Mouse (Mus musculus): ENCODE measurements at regions not wholly inside any gene's neighbourhood (a gene's known extent, or its start where the extent isn't known, plus 50 kb on each side); places are given as distances from the start of the nearest gene placed in this dataset.
A peak's percentile ranks its signal among the peaks of the same experiment; 100 is the strongest.

GRCm38 (mm10) chr10:95124476-95124875 lies 179.8 kb upstream of the Plxnc1 start:
- no peak for DNase-seq

DNA sequence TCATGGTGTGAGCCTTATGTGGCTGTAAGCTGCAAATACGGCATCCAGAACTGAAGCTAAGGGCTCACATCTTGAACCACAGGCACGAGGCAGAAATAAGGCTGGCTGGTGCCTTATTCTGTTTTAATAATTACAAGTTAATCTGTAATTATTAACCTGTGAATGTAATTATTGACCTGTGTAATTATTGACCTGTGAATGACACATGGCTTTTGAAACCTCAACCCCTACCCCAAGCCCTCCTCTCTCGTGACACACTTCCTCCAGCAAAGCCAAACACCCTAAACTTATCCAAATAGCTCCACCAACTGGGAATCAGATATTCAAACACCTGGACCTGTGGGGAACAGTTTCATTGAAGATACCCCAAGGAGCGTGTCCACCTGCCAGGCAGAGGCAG lies 175.4 kb upstream of the Plxnc1 start:
- DNase-seq = no peak

DNA sequence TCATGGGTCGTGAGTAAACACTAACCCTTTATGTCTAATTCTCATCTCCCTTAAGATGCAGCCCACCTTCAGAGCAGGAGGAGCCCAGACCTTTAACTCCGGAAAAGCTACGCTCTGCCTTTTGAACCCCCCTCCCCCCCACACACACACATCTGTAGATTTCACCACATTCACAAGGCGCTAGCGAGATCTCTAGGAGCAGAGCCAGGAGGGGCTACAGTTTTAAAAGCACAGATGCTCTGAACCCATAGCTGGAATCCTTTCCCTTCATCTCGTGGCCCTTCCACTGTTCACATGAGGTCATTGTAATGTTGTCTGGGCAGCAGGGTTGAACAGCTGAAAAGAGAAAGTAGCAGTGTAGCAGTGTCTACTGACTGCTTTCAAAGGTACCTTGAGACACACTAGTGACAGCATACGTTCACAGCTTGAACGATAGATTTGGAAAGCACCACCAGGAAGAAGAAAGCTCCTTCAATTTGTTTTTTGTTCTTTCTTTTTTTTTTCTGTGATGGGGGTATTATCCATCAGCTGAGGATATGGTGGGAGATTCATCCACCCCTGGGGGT lies 174.2 kb upstream of the Plxnc1 start:
- DNase-seq = no peak

- DNase-seq = no peak
Observed at GRCm38 (mm10) chr10:95117731-95118212, 173.1 kb upstream of the Plxnc1 start.

DNA sequence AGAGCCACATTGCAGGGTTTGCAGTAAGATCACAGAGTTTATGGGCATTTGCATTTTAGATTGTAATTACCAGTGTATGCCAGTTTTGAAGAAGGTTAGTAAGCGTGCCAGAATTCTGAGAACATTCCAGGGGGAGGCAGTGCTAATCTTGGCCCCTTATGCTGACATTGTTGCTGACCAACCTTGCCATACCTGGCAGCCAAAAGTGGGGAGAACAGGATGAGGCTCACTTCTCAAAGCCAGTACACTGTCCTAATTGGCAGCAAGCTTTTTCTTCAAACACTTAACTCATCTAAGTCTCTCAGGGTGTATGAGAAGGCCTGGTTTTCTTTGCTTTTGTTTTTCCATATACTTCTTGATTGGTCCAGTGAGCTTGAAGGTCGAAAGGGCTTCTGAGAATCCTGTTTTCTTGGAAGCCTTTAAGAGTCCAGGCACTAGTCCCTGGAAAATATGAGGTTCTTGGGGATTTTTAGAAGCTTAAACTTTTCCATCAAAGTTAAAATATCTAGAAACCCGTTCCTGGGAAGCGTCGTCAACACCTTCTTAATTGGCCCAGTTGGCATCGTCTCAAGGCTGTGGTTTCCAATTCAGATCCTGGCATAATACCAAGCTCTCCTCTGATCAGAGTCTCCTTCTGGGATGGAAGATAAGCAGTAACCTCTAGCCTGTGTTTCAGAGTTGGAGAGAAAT lies 172.6 kb upstream of the Plxnc1 start:
- DNase-seq = peak; percentile 38

DNA sequence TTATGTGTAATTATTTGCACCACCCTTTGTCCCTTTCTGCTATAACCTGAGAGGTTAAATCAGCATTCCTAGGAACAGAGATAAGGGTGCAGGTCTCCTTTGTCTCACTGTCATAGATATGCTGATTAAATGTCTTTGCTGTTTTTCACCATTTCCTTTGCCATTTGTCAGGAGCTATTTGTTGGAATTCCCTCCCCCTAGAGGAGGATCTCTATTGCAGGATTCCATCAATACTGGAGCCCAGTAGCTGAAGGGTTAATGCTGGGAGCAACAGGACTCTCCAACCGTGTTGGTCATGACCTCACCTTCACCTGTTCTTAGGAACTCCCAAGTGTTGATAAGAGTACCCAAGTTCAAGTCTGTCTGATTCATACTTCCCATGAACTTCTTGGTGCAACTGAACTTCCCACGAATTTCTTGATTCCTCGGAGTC lies 172.0 kb upstream of the Plxnc1 start:
- DNase-seq = no peak

GRCm38 (mm10) chr10:95112837-95113388 lies 168.3 kb upstream of the Plxnc1 start:
- no peak for DNase-seq

DNA sequence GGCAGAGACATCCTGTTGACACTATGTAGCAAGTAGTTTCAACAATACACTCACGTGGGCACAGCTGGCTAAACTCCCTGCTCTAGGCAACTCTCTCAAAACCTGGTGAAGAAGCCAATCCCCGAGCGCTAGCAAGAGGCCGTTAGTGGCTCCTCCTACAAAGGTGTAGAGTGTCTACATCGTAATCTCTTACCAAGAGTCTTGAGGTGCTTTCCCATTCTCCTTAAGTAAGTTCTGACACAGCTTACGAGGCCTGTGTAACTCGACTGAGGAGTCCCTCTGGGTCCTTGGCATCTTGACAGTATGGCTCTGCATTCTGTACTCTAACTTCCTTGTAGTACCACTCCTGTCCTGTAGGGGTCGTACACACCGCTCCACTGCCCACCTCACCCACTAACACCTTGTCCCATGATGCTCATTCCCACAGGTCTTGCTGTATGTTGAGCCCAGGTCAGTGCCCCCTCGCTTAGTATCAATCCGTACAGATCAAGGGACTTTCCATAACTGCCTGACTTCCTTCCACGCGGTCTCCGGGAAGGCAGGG lies 167.7 kb upstream of the Plxnc1 start:
- peak; percentile 28 for DNase-seq

- no peak for DNase-seq
Observed at GRCm38 (mm10) chr10:95110786-95111185, 166.2 kb upstream of the Plxnc1 start.

GRCm38 (mm10) chr10:95109576-95109975 lies 164.9 kb upstream of the Plxnc1 start:
- no peak for DNase-seq

GRCm38 (mm10) chr10:95107532-95108251 lies 163.1 kb upstream of the Plxnc1 start:
- no peak for DNase-seq

GRCm38 (mm10) chr10:95103808-95104207 lies 159.2 kb upstream of the Plxnc1 start:
- peak; percentile 37 for DNase-seq

GRCm38 (mm10) chr10:95102981-95103380 lies 158.3 kb upstream of the Plxnc1 start:
- no peak for DNase-seq

- peak; percentile 56 for DNase-seq
Observed at GRCm38 (mm10) chr10:95099906-95100305, 155.3 kb upstream of the Plxnc1 start.

DNA sequence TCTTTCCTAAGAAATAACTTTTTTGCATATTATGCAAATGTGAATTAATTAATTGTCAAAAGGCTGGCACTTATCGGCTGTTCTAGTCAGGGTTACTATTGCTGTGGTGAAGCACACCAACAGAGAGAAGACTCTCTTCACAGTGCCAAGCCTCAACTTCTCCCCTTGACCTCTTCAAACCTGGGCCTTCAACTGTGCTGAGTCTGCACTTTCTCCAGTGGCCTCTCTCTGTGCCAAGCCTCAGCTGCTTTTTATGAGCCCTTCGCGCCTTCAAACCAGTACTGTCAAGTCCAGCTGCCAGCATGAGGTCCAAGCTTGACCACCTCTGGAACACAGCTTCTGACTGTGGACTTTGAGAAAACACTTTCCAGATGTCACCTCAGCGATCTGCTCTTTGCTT lies 151.2 kb upstream of the Plxnc1 start:
- no peak for DNase-seq

DNA sequence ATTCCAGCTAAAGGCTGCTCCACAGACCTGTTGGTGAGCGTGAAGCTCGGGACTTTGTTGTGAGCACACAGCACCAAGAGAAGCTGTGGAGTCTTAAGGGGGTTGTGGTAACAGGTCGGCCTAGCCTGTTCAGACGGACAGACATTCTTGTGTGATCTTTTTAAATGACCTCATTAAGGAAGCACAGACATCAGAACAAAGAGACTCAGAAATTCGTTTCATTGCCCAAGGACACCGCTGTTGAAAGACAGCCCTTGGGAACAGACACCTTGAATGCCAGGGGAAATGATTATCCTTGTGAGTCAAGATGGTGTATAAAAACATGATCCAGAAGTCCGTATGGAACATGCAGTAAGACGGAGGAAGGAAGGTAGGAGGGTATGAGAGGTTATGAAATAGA lies 150.1 kb upstream of the Plxnc1 start:
- DNase-seq = no peak

- no peak for DNase-seq
Observed at GRCm38 (mm10) chr10:95093266-95093665, 148.6 kb upstream of the Plxnc1 start.

- DNase-seq = no peak
Observed at GRCm38 (mm10) chr10:95091086-95091485, 146.5 kb upstream of the Plxnc1 start.

GRCm38 (mm10) chr10:95090641-95091040 lies 146.0 kb upstream of the Plxnc1 start:
- DNase-seq = no peak

DNA sequence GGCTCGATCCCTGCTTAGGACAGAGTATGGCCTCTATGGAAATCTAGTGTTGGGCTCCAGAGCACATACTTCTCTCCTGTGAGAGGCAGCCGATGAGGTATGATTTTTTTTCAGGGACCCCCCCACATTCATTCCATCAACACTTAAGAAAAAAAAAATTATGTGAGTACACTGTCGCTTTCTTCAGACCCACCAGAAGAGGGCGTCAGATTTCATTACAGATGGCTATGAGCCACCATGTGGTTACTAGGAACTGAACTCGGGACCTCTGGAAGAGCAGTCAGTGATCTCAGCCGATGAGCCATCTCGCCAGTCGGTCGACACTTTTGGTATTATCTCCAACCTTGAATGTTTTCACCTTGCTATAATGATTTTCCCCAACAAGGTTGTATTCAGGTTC lies 145.4 kb upstream of the Plxnc1 start:
- DNase-seq = no peak

DNA sequence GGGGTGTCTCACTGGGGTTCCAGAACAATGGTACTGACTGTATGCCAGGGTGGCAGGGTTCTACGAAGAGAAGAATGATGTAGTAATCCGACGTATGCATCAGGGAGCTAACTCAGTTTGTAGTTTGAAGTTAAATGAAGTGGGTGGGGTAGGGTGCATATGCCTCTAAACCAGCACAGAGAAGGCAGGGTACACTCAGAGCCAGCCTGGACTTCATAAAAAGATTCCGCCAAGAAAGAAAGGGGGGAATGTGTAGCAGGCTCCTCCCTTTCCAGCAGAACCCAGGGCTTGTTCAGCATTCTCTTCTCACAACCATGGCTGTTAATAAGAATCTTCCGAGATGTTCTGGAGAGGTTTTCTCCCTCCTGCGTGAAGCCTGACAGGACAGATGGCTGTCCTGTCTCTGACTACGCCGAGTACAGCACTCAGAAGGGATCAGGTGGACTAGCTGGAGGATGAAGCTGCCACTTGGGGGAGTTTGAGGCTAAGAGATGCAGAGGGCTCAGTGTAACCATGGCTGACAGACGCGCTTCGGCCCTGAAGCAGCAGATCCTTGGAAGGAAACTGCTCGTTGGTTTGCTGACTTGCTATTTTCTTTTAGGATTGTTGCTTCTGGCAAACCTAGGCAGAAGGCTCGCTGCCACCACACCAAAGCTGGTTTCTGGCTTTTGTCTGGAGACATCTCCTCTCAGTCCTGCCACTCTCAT lies 143.4 kb upstream of the Plxnc1 start:
- peak; percentile 66 for DNase-seq

- DNase-seq = no peak
Observed at GRCm38 (mm10) chr10:95086755-95087154, 142.1 kb upstream of the Plxnc1 start.
